Mouse (Mus musculus) thymus, adult 18-20 months (tissue): ENCODE results near the gene Ldb3.

ENCODE experiments used
- DNase-seq, 2 experiments: peaks; one replicate each; pipeline ENCODE4 v3.0.0; 2022; ENCODE audit warnings: mixed read lengths in 2 of 2

Gene Ldb3

GRCm38 (mm10) chr14:34553470-34553869, 35.0 kb downstream of the Ldb3 start:
- no peak for DNase-seq

DNA sequence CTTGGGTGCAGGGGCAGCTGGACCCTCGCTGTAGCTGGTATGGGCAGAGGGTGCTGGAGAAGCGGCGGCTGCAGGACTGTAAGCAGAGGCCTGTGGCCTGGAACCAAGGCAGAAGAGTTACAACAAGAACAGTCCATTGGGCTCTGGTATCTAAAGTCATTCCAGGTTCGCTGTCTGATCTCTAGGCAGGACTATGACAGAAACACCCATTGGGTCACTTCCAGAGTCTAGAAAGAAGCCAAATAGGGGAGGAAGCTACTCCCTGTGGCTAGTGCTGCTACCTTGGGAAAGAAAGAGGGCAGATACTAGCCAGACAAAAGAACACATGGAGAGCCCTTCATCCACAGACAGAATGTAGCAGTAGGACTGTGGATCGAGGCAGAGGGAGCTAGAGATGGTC, 36.3 kb downstream of the Ldb3 start:
- DNase-seq = no peak

DNA sequence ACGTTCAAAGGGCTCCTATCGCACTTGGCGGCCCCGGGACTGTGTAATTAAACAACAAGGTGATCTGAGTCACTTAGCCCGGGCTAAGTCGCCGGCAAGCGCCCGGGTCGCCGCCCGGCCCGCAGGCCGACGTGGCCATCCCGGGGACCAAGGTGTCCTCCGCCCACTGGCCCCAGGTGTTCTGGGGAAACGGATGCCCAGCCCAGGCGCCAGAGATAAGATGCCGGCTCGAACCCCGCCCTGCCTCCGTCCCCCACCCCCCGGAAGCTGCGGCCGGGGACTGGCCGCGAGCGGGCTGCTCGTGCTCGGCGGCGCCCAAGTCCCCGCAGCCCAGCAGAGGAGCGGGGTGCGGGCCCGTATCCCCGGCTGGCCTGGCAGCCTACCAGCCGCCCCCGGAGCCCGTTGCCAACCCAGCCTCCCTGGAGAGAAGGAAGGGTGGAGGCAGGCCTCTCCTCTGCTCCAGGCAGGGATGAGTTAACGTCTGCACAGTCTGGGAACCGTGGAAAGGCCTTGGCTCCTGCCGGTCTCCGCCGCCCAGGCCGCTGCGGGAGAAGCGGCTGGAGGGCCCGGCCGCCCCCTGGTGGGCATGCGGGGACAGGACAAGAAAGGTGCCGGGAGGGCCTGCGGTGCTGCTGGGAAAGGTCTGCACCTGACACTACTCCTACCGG, 39.3 kb downstream of the Ldb3 start:
- DNase-seq = peak; percentile 24 to 34

GRCm38 (mm10) chr14:34548391-34549001, 40.0 kb downstream of the Ldb3 start:
- no peak for DNase-seq

DNA sequence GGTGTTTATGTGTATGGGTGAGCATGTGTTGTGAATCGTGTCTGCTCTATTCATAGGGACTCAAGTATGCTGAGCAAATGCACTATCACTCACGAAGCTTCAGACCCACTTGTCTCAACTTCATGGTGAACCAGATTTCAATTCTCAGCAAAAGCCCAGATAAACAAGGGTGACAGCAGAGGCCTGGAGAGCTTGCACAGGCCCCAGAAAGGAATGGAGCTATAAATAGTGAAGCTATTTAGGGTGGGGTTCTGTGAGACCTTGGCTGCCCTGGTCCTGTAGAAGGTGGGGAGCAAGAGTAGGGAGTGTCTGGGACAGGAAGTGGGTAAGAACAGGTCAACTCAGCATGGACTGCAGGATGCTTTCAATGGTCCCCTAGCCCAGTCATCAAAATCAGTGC, 43.9 kb downstream of the Ldb3 start:
- DNase-seq = no peak

DNA sequence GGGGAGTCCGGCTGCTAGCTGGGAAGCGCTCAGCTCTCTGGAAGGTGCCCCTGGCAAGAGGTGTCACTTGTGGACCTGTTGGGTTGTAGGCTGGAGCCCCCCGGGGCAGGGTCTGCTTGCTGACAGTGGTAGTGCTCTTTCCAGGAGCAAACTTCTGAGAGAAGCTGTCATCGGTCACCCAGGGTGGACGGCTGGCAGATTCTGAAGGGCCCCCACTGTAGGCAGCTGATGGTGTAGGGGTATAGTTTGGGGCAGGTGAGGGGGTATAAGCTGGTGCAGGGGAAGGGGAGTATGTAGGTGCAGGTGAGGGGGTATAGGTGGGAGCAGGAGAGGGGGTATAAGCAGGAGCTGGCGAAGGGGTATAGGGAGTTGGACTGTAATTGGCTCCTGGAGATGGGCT, 44.5 kb downstream of the Ldb3 start:
- no peak for DNase-seq

DNA sequence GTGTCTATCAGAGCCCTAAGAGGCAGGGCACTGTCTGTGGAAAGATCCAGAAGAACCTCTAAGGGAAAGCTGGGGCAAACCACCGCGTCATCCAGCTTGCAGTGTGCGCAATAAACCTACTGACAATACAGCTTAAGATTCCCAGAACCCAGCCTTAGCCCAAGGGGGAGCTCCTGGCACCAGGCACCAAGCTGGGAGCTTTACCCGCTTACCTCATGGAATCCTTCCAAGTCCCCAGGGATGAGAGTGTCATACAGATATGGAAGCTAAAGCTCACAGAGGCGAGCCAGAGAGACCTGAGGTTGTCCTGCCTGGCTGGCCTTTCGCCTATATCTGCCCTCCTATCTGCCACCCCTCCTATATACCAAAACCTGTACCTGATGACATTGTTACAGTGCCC, 44.9 kb downstream of the Ldb3 start:
- DNase-seq = no peak

- no peak for DNase-seq
These were observed 46.6 kb downstream of the Ldb3 start for GRCm38 (mm10) chr14:34541896-34542295.

DNA sequence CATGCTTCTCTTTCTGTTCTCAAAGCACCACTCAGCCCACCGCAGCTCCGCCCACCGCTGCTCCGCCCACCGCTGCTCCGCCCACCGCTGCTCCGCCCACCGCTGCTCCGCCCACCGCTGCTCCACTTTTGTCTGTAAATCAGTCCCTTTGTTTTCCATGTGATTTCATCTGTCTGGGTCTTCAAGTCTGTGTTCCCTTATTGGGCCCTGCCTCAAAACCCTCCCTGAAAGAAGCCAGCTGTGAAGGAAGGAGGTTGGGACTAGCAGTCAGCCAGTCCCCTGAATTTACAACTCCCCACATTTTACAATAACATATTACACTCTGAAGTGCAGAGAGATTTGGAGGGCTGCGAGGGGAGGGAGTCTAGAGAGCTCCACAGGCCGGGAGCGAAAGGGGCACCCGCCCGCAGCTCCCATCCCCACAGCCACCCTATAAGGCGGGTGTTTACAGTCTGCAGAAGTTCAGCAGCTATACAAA, 47.8 kb downstream of the Ldb3 start:
- DNase-seq = no peak

DNA sequence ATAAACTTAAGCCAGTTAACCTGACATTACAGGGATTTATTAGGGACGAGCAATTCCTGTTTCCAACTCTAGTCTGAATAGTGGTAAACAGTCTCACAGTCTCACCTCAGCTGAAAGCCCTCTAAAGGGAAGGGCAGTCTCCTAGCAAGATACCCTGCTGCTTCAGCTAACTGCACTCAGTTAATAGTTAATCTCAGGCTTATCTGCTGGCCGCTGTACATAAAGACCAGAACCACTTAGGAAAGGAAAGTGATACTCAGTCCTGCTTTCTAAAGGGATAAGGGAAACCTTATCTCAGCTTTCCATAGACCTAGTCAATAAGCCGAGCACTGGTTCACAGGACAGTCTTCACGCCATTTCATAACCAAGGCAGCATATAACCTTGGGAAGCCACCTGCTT, 52.6 kb downstream of the Ldb3 start:
- DNase-seq = no peak

DNA sequence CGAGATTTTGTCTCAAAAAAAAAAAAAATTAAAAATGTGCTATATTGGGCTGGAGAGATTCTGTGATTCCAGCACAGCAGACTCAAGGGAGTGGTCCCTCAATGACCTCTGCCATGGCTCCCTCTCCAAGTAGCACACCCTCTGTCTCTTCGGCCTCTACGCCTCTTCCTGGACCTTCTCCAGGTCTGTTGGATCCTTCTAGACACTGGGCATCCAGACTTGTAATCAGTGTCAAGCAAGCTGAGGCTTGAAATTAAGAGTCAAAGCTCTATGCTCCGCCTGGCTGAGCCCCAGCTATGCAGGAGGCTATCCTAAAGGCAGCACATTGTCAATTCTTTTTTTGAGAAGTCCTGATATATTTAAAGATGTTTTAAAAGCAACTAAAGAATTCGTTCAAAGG, 54.9 kb downstream of the Ldb3 start:
- no peak for DNase-seq

- no peak for DNase-seq
These were observed 55.9 kb downstream of the Ldb3 start for GRCm38 (mm10) chr14:34532536-34532935.

DNA sequence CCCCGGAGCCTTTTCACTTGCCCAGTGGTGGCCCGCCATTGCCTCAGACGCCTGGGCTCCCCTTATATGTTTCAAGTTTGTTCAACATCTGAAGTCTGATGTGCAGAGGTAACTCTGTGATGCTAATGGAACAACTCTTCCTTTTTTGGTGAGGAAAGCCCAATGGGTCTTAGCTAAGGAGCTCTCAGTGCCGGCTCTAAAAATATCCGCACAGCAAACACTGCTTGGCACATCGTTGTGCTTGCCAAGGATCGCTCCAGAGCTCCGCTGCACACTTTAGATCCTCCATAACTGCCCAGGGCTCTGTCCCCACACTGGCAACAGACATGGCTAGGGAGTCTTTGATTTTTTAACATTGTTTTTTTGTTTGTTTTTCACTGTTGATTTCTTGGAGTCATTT, 59.7 kb downstream of the Ldb3 start:
- no peak for DNase-seq

GRCm38 (mm10) chr14:34522701-34523100, 65.8 kb downstream of the Ldb3 start, which contains the start of gene 9230112D13Rik:
Gene 9230112D13Rik (minus strand): TSS chr14:34522801.
- no peak for DNase-seq

DNA sequence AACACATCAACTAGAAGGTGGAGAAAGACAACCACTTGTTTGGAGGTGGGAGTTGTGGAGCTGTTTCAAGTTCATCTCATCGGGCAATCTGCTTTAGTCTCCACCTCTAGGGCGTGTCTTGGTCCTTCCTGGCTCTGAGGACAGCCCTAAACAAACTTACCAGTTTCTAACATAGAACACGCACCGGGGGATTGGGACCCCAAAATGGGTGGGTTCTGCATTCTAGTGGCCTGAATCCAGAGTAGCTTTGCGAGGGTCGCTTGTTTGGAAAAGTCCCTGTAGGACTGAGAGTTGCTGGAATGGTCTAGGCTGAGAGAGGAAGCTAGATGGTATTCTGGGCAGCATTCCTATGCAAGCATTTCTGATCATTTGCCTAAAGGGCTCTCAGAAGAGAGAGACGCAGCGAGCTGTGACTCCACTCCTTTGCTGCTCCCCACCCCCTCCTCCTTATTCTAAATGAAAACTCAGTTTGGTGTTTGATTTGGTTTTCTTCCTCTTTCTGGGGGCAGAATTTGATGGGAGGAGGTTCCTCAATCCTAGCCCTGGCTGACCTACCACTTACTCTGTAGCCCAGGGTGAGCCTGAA, 70.4 kb downstream of the Ldb3 start:
- DNase-seq = no peak

- no peak for DNase-seq
These were observed 71.4 kb downstream of the Ldb3 start for GRCm38 (mm10) chr14:34516960-34517577.

- no peak for DNase-seq
These were observed 72.6 kb downstream of the Ldb3 start for GRCm38 (mm10) chr14:34515860-34516259.

DNA sequence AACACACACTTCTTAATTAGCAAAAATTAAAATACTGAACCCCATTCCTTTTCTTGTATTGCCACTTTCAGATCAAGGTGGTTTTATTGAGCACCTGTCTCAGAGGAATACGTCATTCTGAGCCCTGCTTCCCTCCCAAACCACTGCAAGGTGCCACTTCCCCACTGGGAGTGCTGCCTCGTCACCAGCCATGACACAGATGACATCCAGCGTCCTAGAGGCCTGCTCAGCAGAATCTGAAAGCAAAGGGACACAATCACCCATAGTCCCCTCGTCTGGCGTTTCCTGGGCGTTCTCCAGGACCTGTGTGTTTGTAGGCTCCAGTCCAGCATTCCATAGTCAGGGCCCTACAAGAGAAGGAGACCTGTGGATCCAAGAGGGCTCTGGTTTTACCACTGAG, 74.4 kb downstream of the Ldb3 start:
- DNase-seq = no peak

DNA sequence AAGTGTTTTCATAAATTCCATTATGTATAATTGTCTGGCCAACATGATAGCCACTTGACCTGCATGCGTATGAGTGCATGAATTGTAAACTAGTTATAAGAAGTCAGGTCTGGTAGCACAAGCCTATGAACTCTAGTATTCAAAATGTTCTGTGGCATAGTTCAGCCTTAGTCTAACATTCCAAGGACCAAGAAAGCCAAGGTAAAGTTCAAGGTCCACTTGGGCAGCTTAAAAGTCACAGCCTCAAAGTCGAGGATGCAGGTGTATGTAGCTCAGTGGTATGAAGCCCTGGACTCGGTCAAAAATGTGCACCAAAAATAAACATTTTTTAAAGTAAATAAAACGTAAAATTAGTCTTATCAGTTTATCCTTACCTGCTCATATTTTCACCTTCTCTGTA, 75.9 kb downstream of the Ldb3 start:
- no peak for DNase-seq

DNA sequence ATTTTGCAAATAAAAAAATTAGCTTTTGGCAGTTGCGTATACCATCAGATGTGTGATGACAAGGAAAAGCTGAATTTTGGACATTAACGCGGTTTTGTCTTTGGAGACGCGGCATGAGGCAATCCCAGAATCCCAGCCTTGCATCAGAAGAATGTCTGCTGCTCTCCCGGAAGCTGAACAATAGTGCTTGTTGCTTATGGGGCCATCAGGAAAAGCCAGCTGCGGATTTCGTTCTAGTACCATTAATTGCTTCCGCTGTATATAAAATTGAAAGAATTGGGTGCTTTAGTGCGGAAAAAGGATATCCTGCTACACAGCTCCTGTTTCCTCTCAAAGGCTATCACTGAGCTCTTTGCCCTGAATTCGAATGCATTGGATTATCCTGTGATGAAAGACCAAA, 76.6 kb downstream of the Ldb3 start:
- no peak for DNase-seq

GRCm38 (mm10) chr14:34508842-34509439, 79.5 kb downstream of the Ldb3 start:
- no peak for DNase-seq

- DNase-seq = no peak
These were observed 80.2 kb downstream of the Ldb3 start for GRCm38 (mm10) chr14:34508187-34508840.

DNA sequence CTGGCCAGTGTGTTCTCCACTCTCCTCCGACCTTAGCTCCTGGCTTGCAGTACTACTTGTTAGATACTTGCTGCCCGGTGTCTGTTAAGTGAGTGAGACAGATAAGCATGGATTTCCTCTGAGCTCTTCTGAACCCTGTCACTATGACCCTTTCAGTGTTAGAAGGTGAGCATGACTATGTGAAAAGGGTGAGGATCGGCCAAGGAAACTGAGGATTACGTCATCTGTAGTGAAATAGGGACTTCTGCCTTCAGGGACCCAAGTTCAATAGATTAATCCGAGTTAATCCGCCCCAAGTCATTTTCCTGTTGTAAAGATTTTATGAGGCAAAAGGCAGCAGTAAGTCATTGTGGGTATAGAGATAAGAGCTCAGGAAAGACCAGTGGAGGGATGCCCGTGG, 83.2 kb downstream of the Ldb3 start:
- no peak for DNase-seq
